Mouse (Mus musculus): ENCODE measurements at regions not wholly inside any gene's neighbourhood (a gene's known extent, or its start where the extent isn't known, plus 50 kb on each side); places are given as distances from the start of the nearest gene placed in this dataset.

- TF ChIP-seq POLR2A (IDR thresholded peaks at IDR 0.05; ENCODE audit: borderline replicate concordance, low read depth, low read length) (no peak), CTCF (IDR thresholded peaks at IDR 0.05; ENCODE audit: low read depth, low read length) (no peak)
These were observed 371.9 kb downstream of the Matn1 start for GRCm38 (mm10) chr4:131316041-131316440.

Measured in bone marrow macrophage, adult 2 months (primary cell).